Mouse (Mus musculus): Measurements from ENCODE around the gene Zfp1. TPM values are rescaled to one million over a fixed set of nuclear protein-coding genes. Genes with fewer than 3 reads are reported as not detected.

Gene Zfp1
- polyA plus RNA-seq, 1 experiment, result 7.2 TPM

DNA sequence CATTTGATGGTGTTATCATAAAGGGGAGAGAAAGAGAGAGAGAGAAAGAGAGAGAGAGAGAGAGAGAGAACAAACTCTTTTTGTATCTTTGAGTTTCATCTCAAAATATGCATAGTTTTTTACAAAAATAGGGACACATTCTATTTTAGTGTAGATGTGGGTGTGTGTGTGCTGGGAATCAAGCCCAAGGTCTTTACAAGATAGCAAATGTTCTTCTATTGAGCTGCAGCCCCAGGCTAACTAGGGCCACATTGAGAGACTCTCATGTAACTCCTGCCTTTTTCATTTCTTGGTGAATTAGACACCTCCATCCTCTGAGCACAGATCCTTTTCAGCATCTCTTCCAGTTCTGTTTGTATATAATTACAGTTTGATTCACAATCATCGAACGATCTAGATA lies 2.1 kb upstream of the Zfp1 start:
- TF ChIP-seq GATA1 (IDR thresholded peaks at IDR 0.05; ENCODE audit: low read length), result no peak

DNA sequence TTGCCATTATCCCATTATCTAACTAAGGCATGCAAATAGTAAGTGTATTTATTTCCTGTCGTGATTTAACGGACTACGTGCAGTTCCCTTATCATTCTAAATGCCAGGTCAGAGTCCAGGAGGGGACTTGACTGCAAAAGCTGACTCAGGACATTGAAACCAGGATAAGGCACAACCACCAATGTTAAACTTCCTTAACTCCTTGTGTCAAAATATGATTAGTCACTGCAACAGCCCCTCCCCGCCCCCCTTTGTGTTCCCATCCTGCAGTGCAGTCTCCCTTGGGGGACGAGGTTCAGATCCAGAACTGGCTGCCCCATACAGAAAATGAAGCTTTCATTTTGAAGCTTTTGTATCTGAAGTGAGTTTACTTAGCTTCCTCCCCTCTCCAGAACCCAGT lies 705 bp upstream of the Zfp1 start:
- TF ChIP-seq GATA1 (IDR thresholded peaks at IDR 0.05; ENCODE audit: low read length), result no peak

DNA sequence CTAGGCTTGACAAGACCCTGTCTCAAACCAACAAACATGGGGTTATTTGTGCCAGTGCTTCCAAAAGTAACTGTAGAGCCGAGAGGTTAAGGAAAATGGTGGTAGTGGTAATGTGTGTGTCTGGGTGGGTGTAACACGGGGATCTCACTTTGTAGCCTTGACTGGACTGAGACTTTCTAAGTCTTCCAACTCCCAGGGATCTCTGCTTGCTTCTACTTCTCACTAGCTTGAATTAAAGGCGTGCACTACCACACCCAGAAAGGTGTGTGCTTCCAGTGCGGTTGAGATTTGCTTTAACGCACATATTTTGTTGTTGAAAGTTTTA lies 300 bp upstream of the Zfp1 start:
- TF ChIP-seq GATA1 (IDR thresholded peaks at IDR 0.05; ENCODE audit: low read length), result no peak

GRCm38 (mm10) chr8:111645715-111646114 lies 2.5 kb downstream of the Zfp1 start:
- TF ChIP-seq GATA1 (IDR thresholded peaks at IDR 0.05; ENCODE audit: low read length), result no peak

DNA sequence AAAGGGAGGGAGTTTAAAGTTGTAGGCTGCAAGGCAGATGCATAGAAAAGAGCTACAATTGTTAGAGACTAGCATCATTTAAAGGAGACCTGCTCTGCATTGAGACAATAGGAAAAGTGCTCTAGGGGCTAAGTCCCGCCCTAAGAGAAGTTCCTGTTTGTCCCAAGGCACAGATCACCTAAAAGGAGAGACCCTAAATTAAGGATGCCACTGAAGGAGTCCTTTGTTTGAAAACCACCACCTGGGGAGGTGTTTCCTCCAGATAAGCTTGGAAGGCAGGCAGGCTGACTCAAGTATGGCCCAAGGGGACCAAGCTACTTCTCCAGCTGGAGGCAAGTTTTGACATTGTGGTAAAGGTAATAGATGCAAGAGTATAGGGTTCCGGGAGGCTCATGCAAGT lies 5.6 kb downstream of the Zfp1 start:
- no peak for TF ChIP-seq GATA1 (IDR thresholded peaks at IDR 0.05; ENCODE audit: low read length)

DNA sequence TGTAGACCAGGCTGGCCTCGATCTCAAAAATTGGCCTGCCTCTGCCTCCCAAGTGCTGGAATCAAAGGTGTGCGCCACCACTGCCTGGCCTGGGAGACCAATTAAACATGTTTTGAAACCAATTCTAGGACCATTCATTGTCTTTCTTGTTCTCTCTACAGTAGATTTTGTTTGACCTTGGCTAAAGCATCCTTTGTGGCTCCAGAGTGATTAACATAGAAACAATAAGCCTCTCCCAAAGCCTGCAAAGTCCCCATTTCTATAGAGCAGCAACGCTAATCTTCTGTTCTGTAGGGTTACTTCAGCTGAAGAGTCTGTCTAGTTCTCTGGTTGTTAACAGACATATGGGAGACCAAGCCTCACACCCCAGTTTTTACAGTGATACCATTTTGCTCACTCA lies 7.5 kb downstream of the Zfp1 start:
- no peak for TF ChIP-seq GATA1 (IDR thresholded peaks at IDR 0.05; ENCODE audit: low read length)

DNA sequence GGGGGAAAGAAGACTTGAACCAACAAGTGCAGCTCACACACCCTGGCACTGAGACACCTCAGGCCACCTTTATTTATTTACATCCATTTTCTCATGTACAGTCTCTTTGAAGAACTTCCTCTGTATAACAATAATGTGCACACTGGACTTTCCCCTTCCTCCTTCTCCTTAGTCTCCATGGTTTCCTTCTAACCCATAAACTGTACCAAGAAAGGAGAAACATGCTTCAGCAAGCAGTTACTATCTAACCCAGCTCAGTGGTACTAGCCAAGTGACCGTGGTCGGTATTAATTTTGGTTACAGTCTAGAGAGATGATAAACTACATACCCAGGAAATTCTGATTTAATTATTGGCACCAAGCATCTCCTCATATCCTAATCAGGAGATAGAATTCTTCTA lies 10.3 kb downstream of the Zfp1 start:
- no peak for TF ChIP-seq GATA1 (IDR thresholded peaks at IDR 0.05; ENCODE audit: low read length)

- TF ChIP-seq GATA1 (IDR thresholded peaks at IDR 0.05; ENCODE audit: low read length), result no peak
These were observed 14.2 kb downstream of the Zfp1 start for GRCm38 (mm10) chr8:111657312-111657854.

- no peak for TF ChIP-seq GATA1 (IDR thresholded peaks at IDR 0.05; ENCODE audit: low read length)
These were observed 15.7 kb downstream of the Zfp1 start for GRCm38 (mm10) chr8:111658819-111659423.

DNA sequence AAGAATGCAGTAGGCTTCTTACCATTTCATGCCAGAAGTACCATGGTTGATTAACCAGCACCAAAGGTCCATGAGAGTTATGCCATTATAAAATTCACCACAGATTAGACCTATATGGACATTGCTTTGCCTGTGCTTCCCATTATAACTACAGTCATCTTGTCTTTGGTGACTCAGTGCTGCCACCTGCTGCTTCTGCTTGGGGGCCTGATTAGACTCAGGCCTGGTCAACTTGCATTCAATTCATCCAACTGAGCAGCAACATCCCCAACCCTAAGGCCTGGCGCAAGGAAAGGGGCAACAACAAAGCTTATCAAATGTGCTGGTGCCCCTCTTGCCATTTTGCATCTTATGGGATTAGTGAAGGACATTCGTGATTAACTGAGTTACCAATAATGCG lies 19.3 kb downstream of the Zfp1 start:
- TF ChIP-seq GATA1 (IDR thresholded peaks at IDR 0.05; ENCODE audit: low read length), result no peak

DNA sequence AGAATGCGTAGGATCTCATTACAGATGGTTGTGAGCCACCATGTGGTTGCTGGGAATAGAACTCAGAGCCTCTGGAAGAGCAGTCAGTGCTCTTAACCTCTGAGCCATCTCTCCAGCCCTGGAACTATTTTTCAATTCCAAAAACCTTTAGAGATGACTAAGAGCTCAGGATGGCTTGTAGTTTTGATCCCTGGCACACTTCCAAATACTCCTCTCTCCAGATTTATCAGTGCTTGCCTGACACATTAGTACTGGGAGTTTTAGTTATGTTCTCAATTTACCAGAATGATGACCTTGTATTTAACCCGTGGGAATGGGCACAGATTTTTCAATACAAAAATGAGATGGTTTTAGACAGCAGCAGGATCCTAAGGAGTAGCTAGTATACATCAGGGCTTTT lies 23.6 kb downstream of the Zfp1 start:
- no peak for TF ChIP-seq GATA1 (IDR thresholded peaks at IDR 0.05; ENCODE audit: low read length)

DNA sequence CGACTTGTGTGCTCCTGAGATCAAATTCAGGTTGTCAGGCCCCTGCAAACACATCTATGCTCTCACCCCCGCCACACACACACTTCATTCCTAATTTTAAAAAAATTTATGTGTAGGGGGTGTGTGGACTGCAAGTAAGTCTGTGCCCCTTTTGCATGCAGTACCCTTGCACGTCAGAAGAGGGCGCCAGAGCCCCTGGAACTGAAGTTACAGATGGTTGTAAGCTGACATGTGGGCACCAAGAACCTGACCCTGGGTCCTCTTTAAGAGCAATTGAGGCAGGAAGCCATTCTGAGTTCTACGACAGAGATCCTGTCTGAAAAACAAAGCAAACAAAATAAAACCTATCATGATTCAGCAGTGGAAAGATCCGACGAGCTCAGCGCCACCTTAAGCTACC lies 33.0 kb downstream of the Zfp1 start:
- no peak for TF ChIP-seq GATA1 (IDR thresholded peaks at IDR 0.05; ENCODE audit: low read length)

DNA sequence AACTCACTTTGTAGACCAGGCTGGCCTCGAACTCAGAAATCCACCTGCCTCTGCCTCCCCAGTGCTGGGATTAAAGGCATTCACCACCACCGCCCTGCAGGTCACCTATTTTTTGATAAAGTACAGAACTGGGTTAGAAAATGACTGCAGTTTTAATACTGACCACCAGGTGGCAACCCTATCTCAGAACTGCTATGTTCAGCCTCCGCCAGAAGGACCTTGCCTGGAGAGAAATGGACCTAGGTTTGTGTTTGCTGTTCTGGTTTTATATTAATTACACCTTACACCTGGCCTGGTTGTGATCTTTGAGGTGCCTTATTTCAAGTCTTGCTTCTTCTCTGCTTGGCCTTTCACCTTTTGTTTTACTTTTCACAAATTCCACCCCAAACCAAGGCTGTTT lies 34.9 kb downstream of the Zfp1 start:
- no peak for TF ChIP-seq GATA1 (IDR thresholded peaks at IDR 0.05; ENCODE audit: low read length)

DNA sequence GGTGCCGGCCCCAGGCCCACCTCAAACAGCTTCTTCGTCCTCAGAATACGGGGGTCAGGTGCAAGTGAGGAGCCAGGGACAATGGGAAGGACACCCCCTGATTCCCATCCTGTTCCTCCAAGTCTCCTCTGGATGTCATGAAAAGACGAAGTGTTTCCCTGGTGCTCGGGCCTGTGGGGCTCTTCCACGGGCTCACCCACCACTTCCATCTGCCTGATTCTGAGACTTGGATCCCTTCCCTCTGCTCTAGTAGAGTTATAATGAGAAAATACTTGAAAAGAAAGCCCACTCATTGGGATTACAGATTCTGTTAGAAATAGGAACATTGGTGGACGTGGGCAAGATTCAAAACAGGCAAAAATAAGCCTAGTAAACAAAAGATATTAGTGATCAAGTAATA lies 35.6 kb downstream of the Zfp1 start:
- no peak for TF ChIP-seq GATA1 (IDR thresholded peaks at IDR 0.05; ENCODE audit: low read length)

DNA sequence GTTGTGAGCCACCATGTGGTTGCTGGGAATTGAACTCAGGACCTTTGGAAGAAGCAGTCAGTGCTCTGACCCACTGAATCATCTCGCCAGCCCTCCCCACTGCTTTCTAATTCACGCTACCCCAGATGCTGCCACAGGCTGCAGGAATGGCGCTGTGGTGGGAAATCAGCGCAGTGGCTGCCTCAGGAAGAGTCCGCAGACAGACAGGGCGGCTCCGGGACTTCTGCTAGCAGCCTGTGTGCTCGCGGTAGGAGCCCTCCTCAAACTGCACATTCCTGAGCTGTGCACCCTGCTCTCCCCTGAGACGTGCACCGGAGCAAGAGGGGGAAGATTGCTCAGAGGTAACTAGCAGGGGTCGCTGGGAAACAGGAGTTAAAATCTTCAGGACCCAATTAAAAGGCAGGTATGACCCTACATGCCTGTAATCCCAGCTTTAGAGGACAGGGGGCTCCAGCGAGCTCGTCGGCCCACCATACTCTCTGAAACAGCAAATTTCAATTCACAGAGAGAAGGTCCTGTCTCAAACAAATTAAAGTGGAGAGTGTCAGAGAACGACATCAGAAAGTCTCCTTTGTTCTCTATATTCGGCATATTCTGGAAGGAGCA lies 37.3 kb downstream of the Zfp1 start:
- TF ChIP-seq GATA1 (IDR thresholded peaks at IDR 0.05; ENCODE audit: low read length), result no peak

DNA sequence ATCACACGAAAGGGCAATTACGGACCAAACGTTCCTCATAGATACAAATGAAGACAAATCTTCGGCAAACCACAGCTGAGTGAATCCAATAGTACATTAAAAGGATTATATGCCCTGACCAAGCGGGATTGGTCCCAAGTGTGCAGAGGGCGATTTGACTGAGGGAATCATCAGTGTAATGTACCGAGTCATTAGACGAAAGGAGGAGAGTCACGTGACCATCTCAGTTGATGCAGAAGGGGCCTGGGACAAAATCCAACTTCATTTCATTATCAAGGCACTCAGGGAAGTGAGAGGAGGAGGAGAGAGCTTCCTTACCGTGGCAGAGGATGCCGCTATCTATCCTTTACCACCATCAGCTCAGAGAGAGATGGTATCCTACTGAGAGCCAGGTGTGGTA lies 38.0 kb downstream of the Zfp1 start:
- TF ChIP-seq GATA1 (IDR thresholded peaks at IDR 0.05; ENCODE audit: low read length), result no peak

- TF ChIP-seq GATA1 (IDR thresholded peaks at IDR 0.05; ENCODE audit: low read length), result no peak
These were observed 39.3 kb downstream of the Zfp1 start for GRCm38 (mm10) chr8:111682521-111682920.

DNA sequence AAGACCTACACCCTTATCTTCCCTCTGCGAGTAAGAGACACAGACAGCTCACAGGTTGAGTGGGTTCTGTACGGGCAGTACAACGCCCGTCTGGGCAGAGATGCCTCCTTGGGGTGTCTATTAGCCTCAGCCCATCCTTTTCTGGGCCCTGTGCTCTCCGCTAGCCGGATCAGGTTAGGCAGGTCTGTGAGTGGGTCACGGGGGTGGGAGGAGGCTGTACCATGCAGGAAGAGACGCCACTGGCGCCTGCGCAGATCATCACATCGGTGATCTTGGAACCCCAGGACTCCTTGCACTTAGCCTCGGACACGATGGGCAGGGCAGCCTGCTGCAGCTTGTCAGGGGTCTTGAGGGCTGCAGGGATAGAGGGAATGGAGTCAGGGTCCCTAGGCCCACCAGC lies 43.7 kb downstream of the Zfp1 start:
- no peak for TF ChIP-seq GATA1 (IDR thresholded peaks at IDR 0.05; ENCODE audit: low read length)
